Mouse (Mus musculus) urinary bladder, postnatal 4 days (tissue): ENCODE measurements around the gene Syn3.

Experiments
- DNase-seq, 2 experiments: peaks; one replicate each; pipeline ENCODE4 v3.0.0; 2021 to 2022; ENCODE audit warnings: low spot score in 2 of 2

The Syn3 gene

GRCm38 (mm10) chr10:86279579-86280168, 219.0 kb downstream of the Syn3 start:
- DNase-seq, result no peak

GRCm38 (mm10) chr10:86278481-86278880, 220.2 kb downstream of the Syn3 start:
- no peak for DNase-seq

- DNase-seq, result no peak
Observed at GRCm38 (mm10) chr10:86277327-86277726, 221.4 kb downstream of the Syn3 start.

GRCm38 (mm10) chr10:86275585-86275984, 223.1 kb downstream of the Syn3 start:
- DNase-seq, result no peak

GRCm38 (mm10) chr10:86273410-86274191, 225.1 kb downstream of the Syn3 start:
- no peak for DNase-seq

- DNase-seq, result no peak
Observed at GRCm38 (mm10) chr10:86272826-86273225, 225.9 kb downstream of the Syn3 start.

- DNase-seq, result no peak
Observed at GRCm38 (mm10) chr10:86270254-86270653, 228.4 kb downstream of the Syn3 start.

GRCm38 (mm10) chr10:86264618-86265017, 234.1 kb downstream of the Syn3 start:
- no peak for DNase-seq

GRCm38 (mm10) chr10:86261725-86262124, 237.0 kb downstream of the Syn3 start:
- DNase-seq, result no peak

- DNase-seq, result no peak
Observed at GRCm38 (mm10) chr10:86258992-86259391, 239.7 kb downstream of the Syn3 start.

- no peak for DNase-seq
Observed at GRCm38 (mm10) chr10:86258046-86258445, 240.7 kb downstream of the Syn3 start.

- DNase-seq, result no peak
Observed at GRCm38 (mm10) chr10:86257045-86257444, 241.7 kb downstream of the Syn3 start.

- DNase-seq, result no peak
Observed at GRCm38 (mm10) chr10:86256221-86256620, 242.5 kb downstream of the Syn3 start.

GRCm38 (mm10) chr10:86250149-86250922, 248.4 kb downstream of the Syn3 start:
- no peak for DNase-seq

- DNase-seq, result no peak
Observed at GRCm38 (mm10) chr10:86249283-86249682, 249.4 kb downstream of the Syn3 start.

GRCm38 (mm10) chr10:86248807-86249206, 249.9 kb downstream of the Syn3 start:
- no peak for DNase-seq

- DNase-seq, result no peak
Observed at GRCm38 (mm10) chr10:86248131-86248740, 250.5 kb downstream of the Syn3 start.

GRCm38 (mm10) chr10:86245396-86245795, 253.3 kb downstream of the Syn3 start:
- DNase-seq, result no peak

- no peak for DNase-seq
Observed at GRCm38 (mm10) chr10:86243525-86243924, 255.2 kb downstream of the Syn3 start.

- no peak for DNase-seq
Observed at GRCm38 (mm10) chr10:86242721-86243120, 256.0 kb downstream of the Syn3 start.

GRCm38 (mm10) chr10:86230006-86230405, 268.7 kb downstream of the Syn3 start:
- no peak for DNase-seq

GRCm38 (mm10) chr10:86225480-86225879, 273.2 kb downstream of the Syn3 start:
- DNase-seq, result no peak
